ENCODE assay signal across 27 mouse cellular contexts in genomic region chr17:9543224-9543797, GRCm38 (mm10).
DNase-seq lines count a peak whose midpoint lies in the region; ATAC-seq lines count a peak whose summit lies in the region.
"Had no signal": no experiment of that assay in that cellular context is flagged by ENCODE, and none has a peak within 500 bp of the region (broad histone marks: within the 10 kb centered on the region; RNA-seq: fewer than 3 reads in every experiment).

No protein-coding gene starts in this region.

- H3K27ac ChIP-seq in hindbrain, embryonic 12.5 days = peak overlapping the region; percentile 62; the same call in 1 of the 2 replicates
- H3K27ac ChIP-seq in hindbrain, embryonic 10.5 days = no peak overlapping the region
- H3K27ac ChIP-seq in forebrain, embryonic 13.5 days = peak overlapping the region; percentile 76
- H3K27ac ChIP-seq in midbrain, embryonic 14.5 days (replicated peaks; ENCODE audit: low read depth, low read length) = no peak overlapping the region
- H3K27ac ChIP-seq: embryonic facial prominence, embryonic 10.5 days; embryonic facial prominence, embryonic 15.5 days; heart, embryonic 10.5 days; heart, embryonic 15.5 days; limb, embryonic 12.5 days; liver, embryonic 15.5 days; neural tube, embryonic 12.5 days had no signal

- ATAC-seq in hindbrain, embryonic 12.5 days (ENCODE audit: low FRiP score) = peak; percentile 86
- ATAC-seq in forebrain, embryonic 13.5 days = peak; percentile 96
- no peak; the same call in 1 of the 2 replicates for ATAC-seq in midbrain, embryonic 14.5 days (ENCODE audit: low FRiP score, low TSS enrichment)
- ATAC-seq: intestine, postnatal 0 days had no signal

- no peaks in the 10 kb centered on the region for H3K27me3 ChIP-seq in hindbrain, embryonic 12.5 days
- no peaks in the 10 kb centered on the region for H3K27me3 ChIP-seq in hindbrain, embryonic 10.5 days (ENCODE audit: insufficient read depth, poor library complexity, severe bottlenecking)
- no peaks in the 10 kb centered on the region for H3K27me3 ChIP-seq in forebrain, embryonic 13.5 days
- H3K27me3 ChIP-seq in midbrain, embryonic 14.5 days (ENCODE audit: control insufficient read depth, insufficient read depth, low read length) = no peaks in the 10 kb centered on the region
- H3K27me3 ChIP-seq: embryonic facial prominence, embryonic 15.5 days; heart, embryonic 15.5 days; limb, embryonic 12.5 days; liver, embryonic 15.5 days; neural tube, embryonic 12.5 days had no signal

- H3K4me1 ChIP-seq in hindbrain, embryonic 12.5 days = peaks cover 7% of the 10 kb centered on the region
- peaks cover 5% of the 10 kb centered on the region; the same call in 1 of the 2 replicates for H3K4me1 ChIP-seq in hindbrain, embryonic 10.5 days (replicated peaks)
- peaks cover 26% of the 10 kb centered on the region for H3K4me1 ChIP-seq in forebrain, embryonic 13.5 days
- H3K4me1 ChIP-seq in midbrain, embryonic 14.5 days (ENCODE audit: control insufficient read depth, insufficient read depth, low read length) = no peaks in the 10 kb centered on the region
- H3K4me1 ChIP-seq: embryonic facial prominence, embryonic 10.5 days; embryonic facial prominence, embryonic 15.5 days; heart, embryonic 10.5 days; heart, embryonic 15.5 days; limb, embryonic 12.5 days; liver, embryonic 15.5 days; neural tube, embryonic 12.5 days had no signal

- no peak overlapping the region for H3K9ac ChIP-seq in hindbrain, embryonic 12.5 days
- H3K9ac ChIP-seq in forebrain, embryonic 13.5 days = no peak overlapping the region
- no peak overlapping the region for H3K9ac ChIP-seq in midbrain, embryonic 14.5 days (replicated peaks; ENCODE audit: low read length)
- H3K9ac ChIP-seq: embryonic facial prominence, embryonic 15.5 days; heart, embryonic 15.5 days; limb, embryonic 12.5 days; liver, embryonic 15.5 days; lung, embryonic 14.5 days; neural tube, embryonic 12.5 days had no signal

- 51% methylated on average over 5 of the region's 5 CpGs for WGBS in hindbrain, embryonic 12.5 days
- 79% methylated on average over 5 of the region's 5 CpGs for WGBS in hindbrain, embryonic 10.5 days
- 11% methylated on average over 5 of the region's 5 CpGs for WGBS in forebrain, embryonic 13.5 days
- 35% methylated on average over 5 of the region's 5 CpGs for WGBS in midbrain, embryonic 14.5 days

- H3K4me2 ChIP-seq in hindbrain, embryonic 12.5 days (replicated peaks) = no peak overlapping the region
- no peak overlapping the region for H3K4me2 ChIP-seq in forebrain, embryonic 13.5 days
- no peak overlapping the region for H3K4me2 ChIP-seq in midbrain, embryonic 14.5 days (ENCODE audit: low read length)
- H3K4me2 ChIP-seq: embryonic facial prominence, embryonic 15.5 days; heart, embryonic 15.5 days; limb, embryonic 12.5 days; liver, embryonic 15.5 days; lung, embryonic 14.5 days; neural tube, embryonic 12.5 days had no signal

- H3K9me3 ChIP-seq in hindbrain, embryonic 12.5 days (replicated peaks) = peaks cover 5% of the 10 kb centered on the region; the same call in 1 of the 2 replicates
- H3K9me3 ChIP-seq in hindbrain, embryonic 10.5 days = peaks cover 3% of the 10 kb centered on the region; the same call in 1 of the 2 replicates
- H3K9me3 ChIP-seq in forebrain, embryonic 13.5 days (replicated peaks) = 0 out of 2 replicates have a peak, but pooled peaks cover 6% of the 10 kb centered on the region
- H3K9me3 ChIP-seq in midbrain, embryonic 14.5 days (ENCODE audit: control insufficient read depth, low read length) = no peaks in the 10 kb centered on the region
- H3K9me3 ChIP-seq: embryonic facial prominence, embryonic 15.5 days; heart, embryonic 15.5 days; liver, embryonic 15.5 days had no signal

- H3K4me3 ChIP-seq in hindbrain, embryonic 12.5 days = no peak overlapping the region
- no peak overlapping the region for H3K4me3 ChIP-seq in hindbrain, embryonic 10.5 days
- H3K4me3 ChIP-seq in forebrain, embryonic 13.5 days = no peak overlapping the region
- no peak overlapping the region for H3K4me3 ChIP-seq in midbrain, embryonic 14.5 days (replicated peaks; ENCODE audit: low read depth, low read length)
- H3K4me3 ChIP-seq: embryonic facial prominence, embryonic 10.5 days; embryonic facial prominence, embryonic 15.5 days; heart, embryonic 10.5 days; heart, embryonic 15.5 days; limb, embryonic 12.5 days; liver, embryonic 15.5 days; myocyte; neural tube, embryonic 12.5 days had no signal

- no peak for DNase-seq in hindbrain, embryonic 10.5 days (ENCODE audit: low spot score)
- peak; percentile 32 for DNase-seq in Muller cell, postnatal 12 days (ENCODE audit: inconsistent ontology term)
- peak; percentile 47 for DNase-seq in midbrain, embryonic 14.5 days
- DNase-seq in urinary bladder, adult 18-20 months (ENCODE audit: low spot score in 2 of 2) = no peak
- no peak for DNase-seq in testis, postnatal 14 days (ENCODE audit: low spot score)
- DNase-seq in right cerebral cortex, postnatal 25 days = no peak
- DNase-seq: adrenal gland, adult 2 months; cerebellum, adult 8-10 months; cerebellum, postnatal 25 days; gastrocnemius, postnatal 25 days; heart, adult 11 months; heart, postnatal 4 days; kidney, postnatal 14 days; layer of hippocampus, adult 9-11 months; lung, embryonic 14.5 days; lung, postnatal 14 days had no signal

- no peaks in the 10 kb centered on the region for H3K36me3 ChIP-seq in hindbrain, embryonic 12.5 days
- no peaks in the 10 kb centered on the region for H3K36me3 ChIP-seq in hindbrain, embryonic 10.5 days
- H3K36me3 ChIP-seq in forebrain, embryonic 13.5 days (ENCODE audit: poor library complexity, severe bottlenecking) = no peaks in the 10 kb centered on the region
- no peaks in the 10 kb centered on the region for H3K36me3 ChIP-seq in midbrain, embryonic 14.5 days (ENCODE audit: control insufficient read depth, insufficient read depth, low read length)
- H3K36me3 ChIP-seq: embryonic facial prominence, embryonic 10.5 days; embryonic facial prominence, embryonic 15.5 days; heart, embryonic 10.5 days; heart, embryonic 15.5 days; limb, embryonic 12.5 days; liver, embryonic 15.5 days; neural tube, embryonic 12.5 days had no signal

Comparison
In these comparisons a context has a peak if more than half of its experiments do, and no peak if none do; other contexts are left out.
1. H3K27ac ChIP-seq: peak in hindbrain, embryonic 12.5 days (single experiment) and forebrain, embryonic 13.5 days (single experiment); none in hindbrain, embryonic 10.5 days (single experiment) and midbrain, embryonic 14.5 days (single experiment).
2. DNase-seq: peak in Muller cell, postnatal 12 days (single experiment) and midbrain, embryonic 14.5 days (single experiment); none in hindbrain, embryonic 10.5 days (single experiment), urinary bladder, adult 18-20 months (0 of 2), testis, postnatal 14 days (single experiment) and right cerebral cortex, postnatal 25 days (single experiment).